Mouse (Mus musculus): ENCODE data around the gene Rec114.
A peak's percentile ranks its signal among the peaks of the same experiment; 100 is the strongest.

The Rec114 gene

GRCm38 (mm10) chr9:58623009-58623408 is 120.8 kb downstream of the Rec114 start:
- no peak for DNase-seq (ENCODE audit: low read depth, low spot score)
- Histone ChIP-seq H3K27me3 (ENCODE audit: control insufficient read depth, insufficient read depth, low read length, poor library complexity, severe bottlenecking) (no peaks in the 10 kb centered on the region), H3K36me3 (ENCODE audit: control insufficient read depth, insufficient read depth, low read length, poor library complexity, severe bottlenecking) (no peaks in the 10 kb centered on the region; the same call in 1 of the 2 replicates)

- H3K27me3 ChIP-seq (ENCODE audit: control insufficient read depth, insufficient read depth, low read length, poor library complexity, severe bottlenecking): no peaks in the 10 kb centered on the region
- no peaks in the 10 kb centered on the region for H3K36me3 ChIP-seq (ENCODE audit: control insufficient read depth, insufficient read depth, low read length, poor library complexity, severe bottlenecking)
- peak; percentile 24 for DNase-seq (ENCODE audit: low read depth, low spot score)
Measured at GRCm38 (mm10) chr9:58615064-58615938, 128.5 kb downstream of the Rec114 start.

GRCm38 (mm10) chr9:58613790-58614189 is 130.0 kb downstream of the Rec114 start:
- no peaks in the 10 kb centered on the region for H3K36me3 ChIP-seq (ENCODE audit: control insufficient read depth, insufficient read depth, low read length, poor library complexity, severe bottlenecking)
- DNase-seq (ENCODE audit: low read depth, low spot score): no peak
- H3K27me3 ChIP-seq (ENCODE audit: control insufficient read depth, insufficient read depth, low read length, poor library complexity, severe bottlenecking): no peaks in the 10 kb centered on the region
